Mouse (Mus musculus): Measurements from ENCODE around the gene Lpp. TPM values are rescaled to one million over a fixed set of nuclear protein-coding genes. Genes with fewer than 3 reads are reported as not detected.

Lpp gene
- polyA plus RNA-seq, 1 experiment from 2014 or later = 42.7 TPM

GRCm38 (mm10) chr16:24943486-24944261 is 550.4 kb downstream of the Lpp start:
- Histone ChIP-seq H3K9me3 (ENCODE audit: control insufficient read depth, low read length) (no peaks in the 10 kb centered on the region), H3K27me3 (replicated peaks; ENCODE audit: control insufficient read depth, insufficient read depth, low read length) (no peaks in the 10 kb centered on the region), H3K4me3 (ENCODE audit: low read depth, low read length) (no peak overlapping the region), H3K27ac (replicated peaks; ENCODE audit: low read depth, low read length) (no peak overlapping the region; the same call in 1 of the 2 replicates), H3K36me3 (ENCODE audit: control insufficient read depth, insufficient read depth, low read length) (no peaks in the 10 kb centered on the region), H3K9ac (ENCODE audit: low read depth, low read length) (no peak overlapping the region), H3K4me2 (ENCODE audit: low read depth, low read length) (no peak overlapping the region), H3K4me1 (ENCODE audit: control insufficient read depth, insufficient read depth, low read length) (no peaks in the 10 kb centered on the region)
- peak; percentile 71; the same call in 1 of the 2 replicates for ATAC-seq (ENCODE audit: low read depth)
- 22% methylated on average over 6 of the region's 6 CpGs for WGBS
- DNase-seq (ENCODE audit: low spot score) = peak; percentile 71

- Histone ChIP-seq H3K27me3 (replicated peaks; ENCODE audit: control insufficient read depth, insufficient read depth, low read length) (no peaks in the 10 kb centered on the region), H3K4me2 (ENCODE audit: low read depth, low read length) (no peak overlapping the region), H3K27ac (replicated peaks; ENCODE audit: low read depth, low read length) (no peak overlapping the region), H3K9me3 (ENCODE audit: control insufficient read depth, low read length) (no peaks in the 10 kb centered on the region), H3K4me3 (ENCODE audit: low read depth, low read length) (no peak overlapping the region), H3K9ac (ENCODE audit: low read depth, low read length) (no peak overlapping the region), H3K36me3 (ENCODE audit: control insufficient read depth, insufficient read depth, low read length) (no peaks in the 10 kb centered on the region), H3K4me1 (ENCODE audit: control insufficient read depth, insufficient read depth, low read length) (0 out of 2 replicates have a peak, but pooled peaks cover 15% of the 10 kb centered on the region)
- 86% methylated on average over 1 of the region's 1 CpGs for WGBS
- DNase-seq (ENCODE audit: low spot score) = no peak
- ATAC-seq (ENCODE audit: low read depth) = no peak
Observed at GRCm38 (mm10) chr16:24946356-24946755, 553.0 kb downstream of the Lpp start.

GRCm38 (mm10) chr16:24947485-24947884 is 554.2 kb downstream of the Lpp start:
- Histone ChIP-seq H3K4me1 (ENCODE audit: control insufficient read depth, insufficient read depth, low read length) (0 out of 2 replicates have a peak, but pooled peaks cover 15% of the 10 kb centered on the region), H3K9ac (ENCODE audit: low read depth, low read length) (no peak overlapping the region), H3K27me3 (replicated peaks; ENCODE audit: control insufficient read depth, insufficient read depth, low read length) (no peaks in the 10 kb centered on the region), H3K4me3 (ENCODE audit: low read depth, low read length) (no peak overlapping the region), H3K9me3 (ENCODE audit: control insufficient read depth, low read length) (no peaks in the 10 kb centered on the region), H3K27ac (replicated peaks; ENCODE audit: low read depth, low read length) (0 out of 2 replicates have a peak overlapping the region, but pooled peaks have one; percentile 7), H3K4me2 (ENCODE audit: low read depth, low read length) (no peak overlapping the region), H3K36me3 (ENCODE audit: control insufficient read depth, insufficient read depth, low read length) (no peaks in the 10 kb centered on the region)
- 90% methylated on average over 1 of the region's 1 CpGs for WGBS
- ATAC-seq (ENCODE audit: low read depth) (no peak), DNase-seq (ENCODE audit: low spot score) (no peak)

GRCm38 (mm10) chr16:24948091-24948690 is 554.9 kb downstream of the Lpp start:
- Histone ChIP-seq H3K4me1 (ENCODE audit: control insufficient read depth, insufficient read depth, low read length) (0 out of 2 replicates have a peak, but pooled peaks cover 15% of the 10 kb centered on the region), H3K27ac (replicated peaks; ENCODE audit: low read depth, low read length) (0 out of 2 replicates have a peak overlapping the region, but pooled peaks have one; percentile 7), H3K36me3 (ENCODE audit: control insufficient read depth, insufficient read depth, low read length) (no peaks in the 10 kb centered on the region), H3K9me3 (ENCODE audit: control insufficient read depth, low read length) (no peaks in the 10 kb centered on the region), H3K4me2 (ENCODE audit: low read depth, low read length) (no peak overlapping the region), H3K9ac (ENCODE audit: low read depth, low read length) (no peak overlapping the region), H3K27me3 (replicated peaks; ENCODE audit: control insufficient read depth, insufficient read depth, low read length) (no peaks in the 10 kb centered on the region), H3K4me3 (ENCODE audit: low read depth, low read length) (no peak overlapping the region)
- DNase-seq (ENCODE audit: low spot score) (peak; percentile 85), ATAC-seq (ENCODE audit: low read depth) (peak; percentile 61)
- 57% methylated on average over 3 of the region's 3 CpGs for WGBS

GRCm38 (mm10) chr16:24949265-24949664 is 556.0 kb downstream of the Lpp start:
- DNase-seq (ENCODE audit: low spot score) (no peak), ATAC-seq (ENCODE audit: low read depth) (no peak)
- H3K9ac ChIP-seq (ENCODE audit: low read depth, low read length) = no peak overlapping the region
- H3K4me1 ChIP-seq (ENCODE audit: control insufficient read depth, insufficient read depth, low read length) = 0 out of 2 replicates have a peak, but pooled peaks cover 15% of the 10 kb centered on the region
- no peaks in the 10 kb centered on the region for H3K27me3 ChIP-seq (replicated peaks; ENCODE audit: control insufficient read depth, insufficient read depth, low read length)
- H3K4me3 ChIP-seq (ENCODE audit: low read depth, low read length) = no peak overlapping the region
- no peak overlapping the region for H3K4me2 ChIP-seq (ENCODE audit: low read depth, low read length)
- H3K36me3 ChIP-seq (ENCODE audit: control insufficient read depth, insufficient read depth, low read length) = no peaks in the 10 kb centered on the region
- no peaks in the 10 kb centered on the region for H3K9me3 ChIP-seq (ENCODE audit: control insufficient read depth, low read length)
- 77% methylated on average over 3 of the region's 3 CpGs for WGBS
- no peak overlapping the region for H3K27ac ChIP-seq (replicated peaks; ENCODE audit: low read depth, low read length)

GRCm38 (mm10) chr16:24950112-24950743 is 556.9 kb downstream of the Lpp start:
- no peak overlapping the region for H3K9ac ChIP-seq (ENCODE audit: low read depth, low read length)
- DNase-seq (ENCODE audit: low spot score) (peak; percentile 67), ATAC-seq (ENCODE audit: low read depth) (no peak)
- H3K4me1 ChIP-seq (ENCODE audit: control insufficient read depth, insufficient read depth, low read length) = 0 out of 2 replicates have a peak, but pooled peaks cover 15% of the 10 kb centered on the region
- no peaks in the 10 kb centered on the region for H3K27me3 ChIP-seq (replicated peaks; ENCODE audit: control insufficient read depth, insufficient read depth, low read length)
- H3K27ac ChIP-seq (replicated peaks; ENCODE audit: low read depth, low read length) = no peak overlapping the region
- WGBS = 33% methylated on average over 6 of the region's 6 CpGs
- no peak overlapping the region for H3K4me3 ChIP-seq (ENCODE audit: low read depth, low read length)
- H3K9me3 ChIP-seq (ENCODE audit: control insufficient read depth, low read length) = no peaks in the 10 kb centered on the region
- H3K36me3 ChIP-seq (ENCODE audit: control insufficient read depth, insufficient read depth, low read length) = no peaks in the 10 kb centered on the region
- no peak overlapping the region for H3K4me2 ChIP-seq (ENCODE audit: low read depth, low read length)

GRCm38 (mm10) chr16:24951909-24952308 is 558.6 kb downstream of the Lpp start:
- Histone ChIP-seq H3K36me3 (ENCODE audit: control insufficient read depth, insufficient read depth, low read length) (peaks cover 3% of the 10 kb centered on the region; the same call in 1 of the 2 replicates), H3K4me2 (ENCODE audit: low read depth, low read length) (no peak overlapping the region), H3K4me3 (ENCODE audit: low read depth, low read length) (no peak overlapping the region), H3K27ac (replicated peaks; ENCODE audit: low read depth, low read length) (no peak overlapping the region), H3K9ac (ENCODE audit: low read depth, low read length) (no peak overlapping the region), H3K4me1 (ENCODE audit: control insufficient read depth, insufficient read depth, low read length) (0 out of 2 replicates have a peak, but pooled peaks cover 15% of the 10 kb centered on the region), H3K27me3 (replicated peaks; ENCODE audit: control insufficient read depth, insufficient read depth, low read length) (no peaks in the 10 kb centered on the region), H3K9me3 (ENCODE audit: control insufficient read depth, low read length) (peaks cover 6% of the 10 kb centered on the region)
- DNase-seq (ENCODE audit: low spot score) (no peak), ATAC-seq (ENCODE audit: low read depth) (no peak)
- WGBS = 56% methylated on average over 5 of the region's 5 CpGs

GRCm38 (mm10) chr16:24955054-24955453 is 561.7 kb downstream of the Lpp start:
- 74% methylated on average over 7 of the region's 7 CpGs for WGBS
- H3K4me2 ChIP-seq (ENCODE audit: low read depth, low read length) = no peak overlapping the region
- H3K4me3 ChIP-seq (ENCODE audit: low read depth, low read length) = no peak overlapping the region

More at GRCm38 (mm10) chr16:24955054-24955453, 561.7 kb downstream of the Lpp start:
- H3K4me1 ChIP-seq (ENCODE audit: control insufficient read depth, insufficient read depth, low read length) = 0 out of 2 replicates have a peak, but pooled peaks cover 4% of the 10 kb centered on the region
- no peak overlapping the region for H3K27ac ChIP-seq (replicated peaks; ENCODE audit: low read depth, low read length)
- peaks cover 6% of the 10 kb centered on the region for H3K9me3 ChIP-seq (ENCODE audit: control insufficient read depth, low read length)
- no peak overlapping the region for H3K9ac ChIP-seq (ENCODE audit: low read depth, low read length)
- no peaks in the 10 kb centered on the region for H3K27me3 ChIP-seq (replicated peaks; ENCODE audit: control insufficient read depth, insufficient read depth, low read length)
- peaks cover 3% of the 10 kb centered on the region; the same call in 1 of the 2 replicates for H3K36me3 ChIP-seq (ENCODE audit: control insufficient read depth, insufficient read depth, low read length)
- no peak for ATAC-seq (ENCODE audit: low read depth)
- no peak for DNase-seq (ENCODE audit: low spot score)

Data from embryonic facial prominence, embryonic 14.5 days (tissue).